Mouse (Mus musculus) thymus, postnatal 25 days (tissue): Measurements from ENCODE around the gene Coasy.
"Not testable (repeated sequence)": the region's sequence is repeated elsewhere in the genome, so short reads cannot be mapped to it uniquely, and the experiment has no call there.

Experiments
- DNase-seq: peaks from one replicate; pipeline ENCODE4 v3.0.0; 2022

The Coasy gene

DNA sequence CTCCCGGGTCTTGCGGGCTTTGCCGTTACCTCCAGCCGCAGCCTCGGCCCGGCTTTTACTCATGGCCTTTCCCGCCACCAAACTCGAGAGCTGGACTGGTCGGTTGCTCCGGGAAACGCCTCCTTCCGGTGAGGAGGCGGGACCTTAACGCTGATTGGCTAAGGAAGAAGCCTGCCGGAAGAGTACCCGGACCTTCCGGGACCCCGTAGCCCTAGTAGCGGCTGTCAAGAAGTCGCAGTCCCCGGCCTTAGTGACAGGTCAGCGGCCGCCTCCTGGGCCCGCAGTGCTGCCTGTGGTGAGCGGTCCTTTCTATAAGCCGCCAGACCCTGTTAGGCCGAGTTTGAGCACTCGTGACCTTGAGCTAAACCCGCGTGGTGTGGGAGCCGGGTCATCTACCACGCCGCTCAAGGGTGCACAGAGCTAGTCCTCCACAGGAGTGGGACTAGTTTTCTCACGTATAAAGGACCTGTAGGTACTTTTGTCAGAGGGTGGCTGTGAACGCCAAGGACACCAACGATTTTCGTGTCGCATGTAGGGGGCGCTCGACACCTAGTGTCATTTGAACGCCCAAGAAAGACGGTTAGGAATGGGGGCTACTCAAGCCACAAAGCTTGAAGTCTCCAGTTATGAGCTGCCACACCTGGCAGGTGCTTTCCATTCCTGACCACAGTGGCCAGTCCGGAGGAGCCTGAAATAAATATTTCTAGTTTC lies 13.1 kb downstream of the Coasy start, which contains the start of gene Psmc3ip:
TSS of gene Psmc3ip (minus strand) at position 123 of the 711 bp plus-strand sequence.
- DNase-seq, result peak; percentile 93

DNA sequence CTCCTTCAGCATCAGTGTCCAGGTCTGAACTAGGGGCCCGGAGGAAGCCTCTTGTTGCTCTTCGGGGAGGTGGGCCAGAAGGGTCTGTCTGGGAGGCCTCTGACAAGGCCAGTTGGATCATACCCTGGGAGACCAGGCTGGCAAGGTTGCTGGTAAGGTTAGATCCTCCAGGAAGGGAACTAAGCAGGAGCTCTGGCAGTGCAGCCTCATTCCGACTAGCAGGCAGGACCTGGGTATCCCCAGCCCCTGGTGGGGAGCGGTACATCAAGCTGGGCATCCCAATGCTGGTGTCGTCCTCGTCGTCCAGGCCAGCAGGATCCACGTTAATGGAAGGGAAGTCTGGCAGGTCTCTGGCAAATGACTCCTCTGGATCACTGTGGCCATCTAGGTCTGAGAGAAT lies 15.9 kb downstream of the Coasy start:
- no peak for DNase-seq

DNA sequence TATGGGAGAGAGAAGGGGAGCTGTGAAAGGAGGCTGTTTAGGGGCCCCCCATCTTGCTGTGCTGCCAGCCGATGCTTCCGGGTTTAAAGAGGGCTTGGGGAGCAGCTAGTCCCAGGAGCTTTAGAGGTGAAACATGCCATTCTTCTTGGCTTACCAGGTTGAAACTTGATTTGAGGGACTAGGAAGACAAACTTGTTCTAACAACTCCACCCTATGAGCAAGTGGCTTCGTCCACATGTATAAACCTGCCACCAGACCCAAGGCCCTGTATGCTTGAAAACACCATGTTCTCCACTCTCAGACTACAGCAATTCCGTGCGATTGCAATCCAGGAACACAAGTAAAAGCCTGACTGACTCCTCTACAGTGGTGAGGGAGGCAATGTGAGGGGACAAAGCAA lies 20.6 kb downstream of the Coasy start:
- no peak for DNase-seq

DNA sequence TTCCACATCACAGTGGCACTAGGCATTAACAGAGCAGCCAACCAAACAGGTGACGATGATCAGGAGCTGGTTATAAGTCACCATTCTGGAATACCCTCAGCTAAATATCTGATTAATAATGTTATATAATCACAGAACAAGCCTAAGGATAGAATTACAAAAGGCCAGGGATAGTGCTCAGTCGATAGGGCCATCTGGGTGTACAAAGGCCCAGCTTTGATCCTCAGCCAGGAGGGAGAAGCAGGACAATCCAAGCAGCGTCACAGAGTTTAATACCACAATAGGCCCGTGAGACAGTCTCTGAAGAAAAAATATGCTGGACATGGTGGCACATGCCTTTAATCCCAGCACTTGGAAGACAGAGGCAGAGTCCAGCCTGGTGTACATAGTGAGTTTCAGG lies 27.0 kb downstream of the Coasy start:
- no peak for DNase-seq

DNA sequence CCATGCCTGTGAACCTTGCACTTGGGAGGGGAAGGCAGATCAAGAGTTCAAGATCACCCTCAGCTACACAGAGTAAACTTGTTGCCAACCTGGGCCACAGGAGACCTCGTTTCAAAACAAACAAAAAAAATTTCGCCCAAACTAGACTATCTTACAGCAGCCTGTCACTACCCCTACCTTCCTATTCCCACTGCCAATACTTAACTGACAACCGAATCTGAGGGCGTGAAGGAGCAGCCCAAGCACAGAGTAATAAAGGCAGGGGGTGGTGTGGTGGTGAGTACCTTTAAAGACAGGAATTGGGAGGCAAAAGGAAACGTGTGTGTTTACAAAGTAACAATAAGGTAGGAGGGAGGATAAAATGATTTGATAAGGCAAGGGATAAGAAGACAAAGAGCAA lies 28.3 kb downstream of the Coasy start:
- DNase-seq, result no peak

DNA sequence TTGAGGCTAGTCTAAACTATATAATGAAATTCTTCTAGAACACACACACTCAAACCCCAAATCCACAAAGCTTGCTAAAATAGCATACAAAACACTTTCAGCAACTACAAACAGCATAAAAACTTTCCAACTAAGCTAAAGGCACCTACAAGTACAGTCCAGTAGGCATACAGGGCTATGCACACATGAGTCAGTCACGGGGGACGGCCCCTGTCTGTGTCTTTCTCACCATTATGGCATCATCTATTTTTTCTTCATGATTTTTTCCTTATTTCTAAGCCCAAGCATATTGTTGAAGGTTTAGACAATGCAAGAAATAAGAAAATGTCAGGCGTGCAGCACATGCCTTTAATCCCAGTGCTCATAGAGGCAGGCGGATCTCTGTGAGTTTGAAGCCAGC lies 28.8 kb downstream of the Coasy start:
- DNase-seq, result no peak

DNA sequence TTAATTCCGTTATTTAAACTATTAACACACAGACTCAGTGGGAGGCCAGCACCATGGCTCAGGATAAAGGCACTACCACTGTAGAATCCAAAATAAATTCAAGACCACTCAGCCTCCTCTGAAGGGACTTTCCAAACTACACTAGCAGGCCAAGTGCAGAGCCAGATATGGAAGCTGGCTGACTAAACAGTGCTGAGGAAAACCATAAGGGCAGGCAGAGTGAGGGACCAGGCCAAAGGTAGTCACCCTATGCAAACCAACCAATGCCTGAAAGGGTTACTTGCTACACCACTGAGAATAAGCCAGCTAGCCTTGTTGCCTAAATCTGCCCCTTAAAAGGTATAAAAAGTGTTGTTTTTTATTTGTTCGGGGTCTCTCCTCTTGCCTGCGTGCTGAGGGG lies 29.8 kb downstream of the Coasy start:
- no peak for DNase-seq

DNA sequence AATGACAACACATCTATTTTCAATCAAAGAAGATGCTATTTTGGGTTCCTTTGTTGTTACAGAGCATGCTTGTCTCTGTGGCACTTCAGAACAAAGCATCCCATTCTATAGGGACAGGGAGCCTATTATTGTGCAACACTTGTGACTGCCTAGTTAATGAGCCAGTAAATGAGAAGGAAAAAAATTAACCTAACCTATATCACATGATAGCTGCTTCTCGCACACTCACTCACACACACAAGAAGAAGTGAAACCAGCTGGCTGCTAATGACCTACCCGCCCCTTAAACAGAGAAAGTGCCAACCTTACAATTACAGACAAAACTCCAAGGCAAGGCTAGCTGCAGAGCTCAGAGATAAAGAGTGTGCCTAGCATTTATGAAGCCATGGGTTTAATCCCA lies 33.2 kb downstream of the Coasy start:
- no peak for DNase-seq

DNA sequence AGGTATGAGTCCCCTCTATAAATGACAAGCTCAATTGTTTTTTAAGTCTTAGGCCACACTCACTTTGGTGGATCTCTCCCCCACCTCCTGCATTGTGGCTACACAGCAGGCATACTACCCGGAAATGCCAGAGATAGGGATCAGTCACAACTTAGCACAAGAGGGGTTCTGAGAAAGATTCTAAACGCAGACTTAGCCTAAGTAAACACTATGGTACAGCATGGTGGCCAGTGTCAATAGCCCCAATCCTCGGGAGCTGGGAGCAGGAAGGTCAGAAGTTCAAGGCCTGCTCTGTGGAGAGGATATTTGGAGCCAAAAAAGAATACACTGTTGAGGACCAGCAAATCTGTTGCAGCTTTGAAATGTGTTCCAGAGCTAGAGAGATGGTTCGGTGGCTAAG lies 35.7 kb downstream of the Coasy start:
- DNase-seq, result no peak

DNA sequence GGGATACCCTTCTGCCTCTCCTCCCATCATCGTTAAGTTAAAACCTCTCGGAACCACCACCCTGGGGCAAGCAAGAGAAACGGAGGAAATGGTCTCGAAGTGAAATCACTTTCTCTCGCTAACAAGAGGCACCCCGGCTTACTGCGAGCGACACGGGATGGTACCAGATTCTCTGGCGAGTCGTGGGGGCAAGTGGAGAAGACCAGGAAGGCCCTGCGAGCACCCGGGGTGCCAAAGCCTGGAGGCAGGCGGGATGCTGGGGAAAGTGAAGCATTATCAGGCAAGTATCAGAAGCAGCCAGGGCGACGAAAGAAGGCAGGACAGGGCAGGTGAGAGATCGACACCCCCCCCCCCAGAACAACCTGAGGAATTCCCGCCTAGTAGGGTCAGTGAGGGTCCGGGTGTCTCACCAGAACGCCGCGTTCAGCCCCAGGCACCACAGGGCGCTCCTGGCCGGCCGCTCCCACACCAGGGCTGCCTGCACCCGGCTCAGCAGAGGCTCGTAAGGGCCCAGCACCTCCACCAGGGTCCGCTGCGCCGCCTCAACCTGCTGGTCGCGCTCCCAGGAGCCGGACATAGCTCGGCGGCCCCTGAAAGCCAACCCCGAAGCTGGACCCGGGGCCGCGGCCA lies 36.9 kb downstream of the Coasy start:
- DNase-seq, result peak; percentile 33

DNA sequence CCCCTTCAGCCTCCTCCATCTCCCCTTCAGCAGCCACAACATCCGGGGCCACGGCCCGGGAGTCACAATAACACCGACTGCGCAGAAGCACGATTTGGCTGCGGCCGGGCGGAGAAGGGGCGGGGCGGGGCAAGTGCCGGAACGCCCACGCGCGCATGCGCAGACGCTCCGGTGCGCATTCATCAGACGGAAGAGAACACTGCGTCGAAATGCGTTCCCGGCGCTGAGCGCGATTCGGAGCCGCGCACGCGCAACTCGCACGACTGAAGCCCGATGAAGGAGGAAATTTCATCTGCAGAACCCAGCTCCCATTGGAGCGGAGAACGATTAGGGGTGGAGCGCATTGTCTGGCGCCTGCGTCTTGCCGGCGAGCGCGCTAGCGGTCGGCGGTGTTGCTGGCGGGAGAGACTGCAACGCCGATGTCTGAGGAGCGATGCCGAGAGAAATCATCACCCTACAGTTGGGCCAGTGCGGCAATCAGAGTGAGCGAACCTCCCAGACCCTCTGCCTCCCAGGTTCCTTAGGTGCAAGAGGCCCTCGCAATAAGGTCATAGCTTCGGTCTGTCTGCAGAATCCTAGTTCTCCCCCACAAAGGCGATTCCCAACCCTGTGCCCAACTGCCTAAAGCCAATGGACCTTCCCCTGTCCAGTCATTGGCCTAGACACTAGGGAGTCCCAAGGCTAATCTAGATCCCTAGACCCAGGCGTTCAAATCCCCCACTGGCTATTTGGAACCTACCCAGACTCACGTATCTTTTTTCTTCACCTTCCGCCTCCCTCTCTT lies 37.6 kb downstream of the Coasy start, which contains the start of the genes Retreg3 and Tubg1:
TSS of gene Retreg3 (minus strand) at position 133 of the 784 bp plus-strand sequence.
TSS of gene Tubg1 (plus strand) at position 178 of the 784 bp plus-strand sequence.
- DNase-seq, result peak; percentile 99

DNA sequence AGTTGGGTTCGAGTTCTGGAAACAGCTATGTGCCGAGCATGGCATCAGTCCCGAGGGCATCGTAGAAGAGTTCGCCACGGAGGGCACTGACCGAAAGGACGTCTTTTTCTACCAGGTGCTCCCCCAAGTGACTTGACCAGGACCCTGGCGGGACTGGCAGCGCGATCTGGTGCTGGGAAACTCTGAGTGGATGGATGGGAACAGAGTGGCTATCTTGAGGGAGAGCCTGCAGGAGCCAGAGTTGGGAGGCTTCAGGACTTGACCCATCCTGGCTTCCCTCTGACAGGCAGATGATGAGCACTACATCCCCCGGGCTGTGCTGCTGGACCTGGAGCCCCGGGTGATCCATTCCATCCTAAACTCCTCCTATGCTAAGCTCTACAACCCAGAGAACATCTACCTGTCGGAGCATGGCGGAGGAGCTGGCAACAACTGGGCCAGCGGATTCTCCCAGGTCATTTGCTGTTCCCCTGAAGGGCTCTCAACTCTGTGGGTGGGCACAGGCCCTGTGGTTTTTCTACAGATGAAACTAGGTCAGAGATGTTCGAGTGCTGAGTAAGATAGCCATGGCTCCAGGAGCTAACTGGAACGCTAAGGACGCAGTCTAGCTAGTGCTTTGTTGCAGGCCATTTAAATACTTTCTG lies 38.3 kb downstream of the Coasy start:
- no peak for DNase-seq

DNA sequence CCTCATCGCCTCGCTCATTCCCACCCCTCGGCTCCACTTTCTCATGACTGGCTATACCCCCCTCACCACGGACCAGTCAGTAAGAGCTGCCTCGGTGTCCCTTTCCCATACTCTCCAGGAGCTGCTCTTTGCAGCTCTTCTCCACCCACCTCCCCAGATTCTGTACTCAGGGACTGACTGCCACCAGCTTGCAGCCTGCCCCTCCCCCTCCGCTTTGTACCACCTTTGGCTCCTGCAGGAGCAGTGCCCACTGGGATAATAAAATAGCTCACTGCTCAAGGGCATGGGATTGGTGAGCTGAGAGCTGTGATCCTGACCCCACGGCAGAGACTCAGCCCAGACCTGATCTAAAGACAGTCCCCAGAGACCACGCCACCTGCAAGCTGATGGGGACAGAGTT lies 42.1 kb downstream of the Coasy start:
- not testable (repeated sequence) for DNase-seq

DNA sequence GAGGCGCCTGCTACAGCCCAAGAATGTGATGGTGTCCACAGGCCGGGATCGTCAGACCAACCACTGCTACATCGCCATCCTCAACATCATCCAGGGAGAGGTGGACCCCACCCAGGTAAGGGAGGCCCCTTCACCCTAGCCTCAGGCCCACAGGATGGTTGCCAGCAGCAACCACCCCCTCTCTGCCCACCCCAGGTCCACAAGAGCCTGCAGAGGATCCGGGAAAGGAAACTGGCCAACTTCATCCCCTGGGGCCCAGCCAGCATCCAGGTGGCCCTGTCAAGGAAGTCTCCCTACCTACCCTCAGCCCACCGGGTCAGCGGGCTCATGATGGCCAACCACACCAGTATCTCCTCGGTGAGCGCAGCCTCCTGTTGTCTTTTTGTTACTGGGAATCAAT lies 42.6 kb downstream of the Coasy start:
- not testable (repeated sequence) for DNase-seq

DNA sequence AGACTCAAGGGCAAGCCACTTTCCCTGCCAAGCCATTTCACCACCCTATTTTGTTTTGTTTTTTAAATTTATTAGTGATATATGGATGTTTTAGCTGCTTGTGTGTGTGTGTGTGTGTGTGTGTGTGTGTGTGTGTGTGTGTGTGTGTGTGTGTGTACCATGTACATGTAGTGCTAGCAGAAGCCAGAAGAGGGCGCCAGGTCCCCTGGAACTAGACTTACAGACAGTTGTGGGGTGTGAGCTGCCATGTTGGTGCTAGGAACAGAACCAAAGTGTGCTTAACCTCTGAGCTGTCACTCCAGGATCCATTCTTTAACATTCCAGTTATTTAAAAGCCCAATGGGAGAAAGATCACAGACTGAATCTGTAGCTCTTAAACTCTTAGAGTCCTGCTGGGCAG lies 44.7 kb downstream of the Coasy start:
- DNase-seq, result peak; percentile 12

DNA sequence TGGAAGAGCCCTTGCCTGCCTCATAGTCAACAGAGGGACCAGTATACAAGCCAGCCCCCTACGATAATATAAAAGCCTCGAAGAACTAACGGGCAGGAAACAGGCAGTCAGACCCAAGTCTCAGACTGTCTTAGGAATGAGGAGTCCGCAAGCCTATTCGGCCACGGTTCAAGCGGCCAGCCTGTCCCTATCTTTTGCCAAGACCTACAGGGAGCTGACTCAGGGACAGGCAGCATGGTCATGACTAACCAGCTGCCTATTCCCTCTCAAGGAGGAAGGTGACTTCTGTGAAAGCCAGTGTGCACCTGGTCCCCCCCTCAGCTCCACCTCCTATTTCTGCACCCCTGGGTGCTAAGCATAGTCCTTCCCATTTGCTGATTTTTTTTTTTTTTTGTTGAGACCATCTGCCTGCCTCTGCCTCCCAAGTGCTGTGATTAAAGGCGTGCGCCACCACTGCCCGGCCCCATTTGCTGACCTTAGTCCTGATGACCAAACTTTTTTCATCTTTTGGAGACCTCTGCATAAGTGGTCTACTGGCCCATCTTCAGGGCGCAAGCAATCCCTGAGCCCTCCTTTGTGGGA lies 46.7 kb downstream of the Coasy start:
- no peak for DNase-seq

DNA sequence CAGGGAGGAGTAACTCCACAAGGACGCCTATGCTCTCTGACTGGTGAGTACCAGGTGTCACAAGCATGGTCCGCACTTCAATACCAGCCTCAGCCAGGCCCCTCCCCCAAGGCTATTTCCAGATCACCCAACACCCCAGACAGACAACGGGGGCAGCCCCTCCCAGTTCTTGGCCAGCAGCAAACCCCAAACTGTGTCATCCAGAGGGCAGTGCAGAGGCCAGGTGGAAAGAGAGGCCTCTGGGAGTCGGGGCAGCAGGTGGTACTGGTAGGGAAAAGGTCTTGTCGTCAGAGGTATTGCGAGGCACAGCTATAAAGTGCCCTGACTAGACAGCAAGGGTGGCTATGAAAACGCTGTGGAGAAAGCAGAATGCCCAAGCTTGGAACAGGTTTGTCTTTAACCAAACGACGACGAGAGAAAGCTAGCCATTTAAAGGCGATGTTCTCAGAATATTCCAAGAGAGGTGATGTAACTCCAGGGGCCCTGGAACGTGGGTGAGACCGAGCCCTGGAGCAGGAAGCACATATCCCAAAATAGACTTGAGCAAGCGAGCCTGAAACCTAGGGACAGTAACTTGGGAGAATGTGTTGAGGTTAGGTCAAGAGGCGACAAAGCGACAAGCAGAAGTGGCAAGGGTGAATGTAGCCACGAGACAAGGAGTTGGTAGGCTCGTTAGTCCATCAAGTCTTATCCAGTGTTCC lies 47.8 kb downstream of the Coasy start:
- no peak for DNase-seq

DNA sequence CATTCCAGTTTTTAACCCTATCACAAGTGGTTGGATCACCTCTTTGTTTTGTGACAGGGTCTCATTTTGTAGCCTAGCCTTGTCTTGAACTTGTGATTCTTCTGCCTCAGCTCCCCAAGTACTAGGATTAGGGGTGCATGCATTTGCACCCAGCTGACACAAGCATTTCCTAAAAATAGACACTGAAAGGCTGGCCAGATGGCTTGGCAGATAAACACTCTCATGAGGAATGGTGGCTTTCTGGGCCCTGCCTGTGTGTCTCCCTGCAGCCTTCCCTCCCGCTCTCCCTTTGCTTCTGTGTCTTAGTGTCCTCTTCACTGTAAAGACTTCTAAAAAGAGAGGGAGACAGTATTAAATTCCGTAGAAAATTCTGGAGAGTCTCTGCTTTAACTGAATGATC lies 48.8 kb downstream of the Coasy start:
- no peak for DNase-seq

DNA sequence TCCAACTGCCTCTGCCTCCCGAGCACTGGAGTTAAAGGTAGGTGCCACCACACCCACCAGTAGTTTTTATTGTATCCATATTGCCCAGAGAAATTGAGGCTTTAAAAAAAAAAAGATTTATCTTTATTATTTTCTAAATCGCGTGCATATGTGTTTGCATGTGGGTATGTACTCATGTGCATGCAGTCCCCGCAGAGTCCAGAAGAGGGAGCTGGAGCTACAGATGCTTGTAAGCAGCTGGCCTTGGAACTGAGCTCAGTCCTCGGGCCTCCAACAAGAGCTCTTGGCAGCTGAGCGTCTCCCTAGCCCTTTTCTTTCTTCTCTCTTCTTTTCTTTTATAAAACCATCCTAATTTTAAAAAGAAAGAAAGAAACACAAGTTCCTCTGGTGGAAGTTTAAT lies 49.3 kb downstream of the Coasy start:
- DNase-seq, result no peak

DNA sequence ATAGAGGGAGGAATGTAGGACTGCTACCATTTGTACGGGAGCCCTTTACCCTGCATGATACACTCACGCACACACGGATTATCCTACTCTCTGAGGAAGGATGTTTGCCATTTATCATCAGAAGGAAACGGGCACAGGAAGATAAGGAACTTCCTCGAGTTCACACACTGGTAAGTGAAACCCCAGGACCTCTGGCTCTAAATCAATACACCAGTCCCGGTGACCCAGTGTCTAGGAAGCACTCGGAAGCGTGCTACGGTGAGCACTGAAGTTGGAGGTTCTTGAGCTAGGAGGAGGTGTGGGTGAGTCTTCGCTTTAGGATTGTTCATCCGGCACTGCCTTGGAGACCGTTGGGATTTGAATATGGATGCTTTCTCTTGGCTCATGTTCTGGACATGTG lies 50.7 kb downstream of the Coasy start:
- DNase-seq, result no peak

DNA sequence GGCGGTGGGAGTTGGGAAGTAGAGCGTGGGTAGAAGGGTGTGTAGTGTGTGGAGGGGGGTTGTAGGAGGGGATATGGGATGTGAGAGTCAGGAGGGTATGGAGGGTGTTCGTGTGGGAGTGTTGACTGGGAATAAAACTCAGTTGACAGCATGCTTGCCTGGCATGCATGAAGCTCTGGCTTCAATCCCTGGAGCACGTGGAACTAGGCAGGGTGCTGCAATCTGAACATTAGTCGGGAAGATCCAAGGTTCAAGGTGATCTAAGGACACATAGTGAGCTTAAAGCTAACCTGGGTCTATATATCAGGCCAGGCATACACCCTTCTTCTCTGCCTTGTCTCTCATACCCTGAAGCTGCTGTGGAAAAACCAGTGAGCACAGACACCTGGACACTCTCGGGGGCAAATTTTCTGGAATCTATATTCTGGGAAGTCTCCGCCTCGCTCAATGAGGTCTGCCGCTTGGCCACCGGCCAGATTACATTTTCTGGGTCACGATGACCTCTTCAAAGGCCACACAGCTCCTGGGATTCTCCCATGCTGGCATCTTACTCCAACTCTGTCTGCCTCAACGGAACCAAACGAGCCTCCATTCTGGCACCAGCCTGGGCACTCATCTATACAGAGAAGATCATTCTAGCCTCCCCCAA lies 52.0 kb downstream of the Coasy start:
- DNase-seq, result no peak
